Mouse (Mus musculus) MEL (cell line): ENCODE data around the gene Dthd1.

Source experiments
- CTCF ChIP-seq, 3 experiments: IDR thresholded peaks in 2 of 3; conservative IDR thresholded peaks in 1 of 3; 2 replicates each; pipeline ENCODE4 v1.5.1; 2011 to 2012; ENCODE audit warnings: low read length in 3 of 3, low read depth in 2 of 3, mild to moderate bottlenecking in 2 of 3, improper control_type of control experiment in 1 of 3, inconsistent platforms in 1 of 3, mixed read lengths in 1 of 3, moderate library complexity in 1 of 3; ENCODE audit not compliant: control insufficient read depth in 1 of 3, insufficient read depth in 1 of 3, poor library complexity in 1 of 3, severe bottlenecking in 1 of 3
- MAFK ChIP-seq: IDR thresholded peaks from 2 replicates; pipeline ENCODE4 v1.6.1; 2011; ENCODE audit warnings: low read depth, mild to moderate bottlenecking, low read length, improper control_type of control experiment, borderline replicate concordance
- POLR2AphosphoS2 ChIP-seq: IDR thresholded peaks from 2 replicates; pipeline ENCODE4 v1.6.1; 2011; ENCODE audit warnings: low read length, improper control_type of control experiment
- SIN3A ChIP-seq: IDR thresholded peaks from 2 replicates; pipeline ENCODE4 v1.6.1; 2012; ENCODE audit warnings: low read length, improper control_type of control experiment, inconsistent platforms

DNA sequence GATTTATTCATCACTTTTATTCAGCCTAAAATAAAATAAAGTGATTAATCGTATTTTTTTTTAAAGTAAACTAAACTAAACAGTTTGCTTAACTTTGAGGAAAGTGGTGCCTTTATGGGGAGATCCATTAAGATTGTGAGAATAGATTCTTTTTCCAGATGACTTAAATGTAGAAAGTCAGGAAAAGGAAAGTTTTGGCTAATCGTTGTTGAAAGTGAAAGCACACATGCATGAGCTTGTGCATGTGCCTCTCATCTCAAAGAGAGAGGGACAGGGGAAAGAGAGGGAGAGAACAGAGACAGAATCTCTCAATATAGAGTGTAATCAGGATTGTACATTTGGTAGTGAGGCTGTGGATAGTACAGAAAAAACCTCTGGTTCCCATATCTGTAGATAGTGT is 5.9 kb downstream of the Dthd1 start:
- no peak for TF ChIP-seq CTCF (IDR thresholded peaks at IDR 0.05 in 2 of 3, conservative IDR thresholded peaks at IDR 0.05 in 1 of 3; ENCODE audit: control insufficient read depth in 1 of 3, insufficient read depth in 1 of 3, low read depth in 2 of 3, low read length in 3 of 3, poor library complexity in 1 of 3, severe bottlenecking in 1 of 3)
- no peak for TF ChIP-seq MAFK
- no peak for TF ChIP-seq SIN3A
- TF ChIP-seq POLR2AphosphoS2 = no peak
